Mouse (Mus musculus): ENCODE data around the gene Zfp598.
"Not testable (repeated sequence)": the region's sequence is repeated elsewhere in the genome, so short reads cannot be mapped to it uniquely, and the experiment has no call there.

Gene Zfp598

GRCm38 (mm10) chr17:24647493-24647892 is 22.0 kb upstream of the Zfp598 start:
- DNase-seq, result no peak

- DNase-seq, result no peak
These were observed 20.6 kb upstream of the Zfp598 start for GRCm38 (mm10) chr17:24648731-24649377.

- peak; percentile 33 for DNase-seq
These were observed 19.9 kb upstream of the Zfp598 start for GRCm38 (mm10) chr17:24649581-24650069.

- DNase-seq, result peak; percentile 36
These were observed 19.3 kb upstream of the Zfp598 start, which contains the start of gene Slc9a3r2 for GRCm38 (mm10) chr17:24650070-24650616. Slc9a3r2 (minus strand) TSS chr17:24650327.

- no peak for DNase-seq
These were observed 18.7 kb upstream of the Zfp598 start for GRCm38 (mm10) chr17:24650766-24651165.

- DNase-seq, result no peak
These were observed 17.7 kb upstream of the Zfp598 start for GRCm38 (mm10) chr17:24651835-24652234.

GRCm38 (mm10) chr17:24653967-24654710 is 15.3 kb upstream of the Zfp598 start:
- peak; percentile 62 for DNase-seq

GRCm38 (mm10) chr17:24654969-24655368 is 14.5 kb upstream of the Zfp598 start:
- DNase-seq, result no peak

GRCm38 (mm10) chr17:24658017-24658758 is 11.3 kb upstream of the Zfp598 start, which contains the start of gene Npw:
Npw (minus strand) TSS chr17:24658457.
- no peak for DNase-seq

GRCm38 (mm10) chr17:24667011-24667410 is 2.5 kb upstream of the Zfp598 start:
- not testable (repeated sequence) for DNase-seq

GRCm38 (mm10) chr17:24667416-24667815 is 2.1 kb upstream of the Zfp598 start:
- DNase-seq, result no peak

GRCm38 (mm10) chr17:24669214-24669544 is 308 bp upstream of the Zfp598 start:
- DNase-seq, result not testable (repeated sequence)

GRCm38 (mm10) chr17:24670246-24670844 is 858 bp downstream of the Zfp598 start:
- no peak for DNase-seq

GRCm38 (mm10) chr17:24671346-24671745 is 1.9 kb downstream of the Zfp598 start:
- DNase-seq, result no peak

GRCm38 (mm10) chr17:24672141-24672540 is 2.7 kb downstream of the Zfp598 start:
- no peak for DNase-seq

GRCm38 (mm10) chr17:24674277-24674676 is 4.8 kb downstream of the Zfp598 start:
- peak; percentile 41 for DNase-seq

- peak; percentile 73 for DNase-seq
These were observed 6.7 kb downstream of the Zfp598 start for GRCm38 (mm10) chr17:24676187-24676586.

- no peak for DNase-seq
These were observed 7.4 kb downstream of the Zfp598 start for GRCm38 (mm10) chr17:24676877-24677276.

GRCm38 (mm10) chr17:24677500-24678080 is 8.1 kb downstream of the Zfp598 start:
- DNase-seq, result no peak

GRCm38 (mm10) chr17:24686514-24686913 is 17.0 kb downstream of the Zfp598 start:
- DNase-seq, result no peak

GRCm38 (mm10) chr17:24687146-24687595 is 17.7 kb downstream of the Zfp598 start:
- DNase-seq, result peak; percentile 32

- no peak for DNase-seq
These were observed 18.1 kb downstream of the Zfp598 start for GRCm38 (mm10) chr17:24687599-24687998.

Measured in right cerebral cortex, postnatal 14 days (tissue).